Mouse (Mus musculus) right cerebral cortex, postnatal 10 days (tissue): ENCODE measurements around the gene Rpf2.

Source experiments
- DNase-seq, 2 experiments: peaks; one replicate each; pipeline ENCODE4 v3.0.0; 2021; ENCODE audit warnings: low spot score in 2 of 2

Gene Rpf2

GRCm38 (mm10) chr10:40246374-40247165 lies at the start of gene Rpf2:
TSS of gene Rpf2 (minus strand) at chr10:40247036.
- peak; percentile 92 for DNase-seq

DNA sequence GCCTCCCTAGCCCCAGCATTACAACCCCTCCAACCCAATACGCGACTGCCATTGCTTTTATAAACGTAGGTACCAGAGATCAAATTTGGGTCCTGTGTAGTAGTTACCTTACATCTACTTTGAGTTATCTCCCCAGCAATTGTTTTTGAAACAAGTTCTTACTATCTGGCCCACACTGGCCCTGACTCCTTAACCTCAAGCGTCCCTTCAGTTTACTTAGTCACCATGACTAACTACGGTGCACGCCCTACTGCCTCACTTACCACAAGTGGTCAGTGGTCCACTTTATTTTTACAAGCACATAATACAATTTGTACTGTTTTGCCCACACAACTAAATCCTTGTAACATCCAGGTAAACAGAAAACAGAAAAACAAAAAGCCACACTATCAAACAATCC lies 45.8 kb upstream of the Rpf2 start:
- no peak for DNase-seq

DNA sequence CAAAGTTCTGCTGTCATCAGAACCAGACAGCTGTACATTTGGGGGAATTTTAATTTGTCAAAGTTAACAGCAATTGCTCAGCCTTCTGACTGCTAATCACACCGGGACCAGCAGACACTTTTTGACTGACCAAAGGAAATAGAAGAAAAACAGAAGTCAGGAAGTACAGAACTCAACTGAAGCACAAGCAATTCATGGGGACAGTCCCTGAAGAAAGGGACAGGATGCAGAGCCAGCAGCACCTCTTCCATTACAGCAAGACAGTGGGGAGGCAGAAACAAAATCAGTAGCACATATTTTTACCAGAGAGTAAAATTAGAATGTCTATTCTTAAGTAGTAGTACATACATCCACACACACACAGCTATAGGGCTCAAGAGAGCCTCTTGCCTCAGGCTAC lies 39.9 kb upstream of the Rpf2 start:
- no peak for DNase-seq

- DNase-seq = no peak
Observed at GRCm38 (mm10) chr10:40285571-40285970, 38.7 kb upstream of the Rpf2 start.

DNA sequence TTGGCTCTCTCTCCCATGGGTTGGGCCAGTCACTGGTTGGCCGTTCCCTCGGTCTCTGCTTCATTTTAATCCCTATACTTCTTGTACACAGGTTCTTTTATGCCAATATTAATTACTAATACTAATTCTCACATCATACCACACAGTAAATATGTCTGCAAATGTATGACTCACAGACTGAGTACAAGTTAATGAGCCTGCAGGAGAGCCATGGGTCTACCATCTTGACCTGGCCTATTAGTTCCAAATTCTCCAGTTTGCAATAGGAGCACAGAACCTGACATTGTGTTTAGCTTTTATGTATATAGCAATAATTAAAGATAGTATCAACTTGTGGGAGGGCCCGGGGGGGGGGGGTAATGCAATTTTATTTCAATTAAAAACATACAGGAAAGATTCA lies 38.2 kb upstream of the Rpf2 start:
- DNase-seq = no peak

- DNase-seq = peak; percentile 54 to 77
Observed at GRCm38 (mm10) chr10:40284179-40284831, 37.5 kb upstream of the Rpf2 start.

- DNase-seq = peak in 1 of 2 experiments; percentile 45
Observed at GRCm38 (mm10) chr10:40283636-40284035, 36.8 kb upstream of the Rpf2 start.

- DNase-seq = no peak
Observed at GRCm38 (mm10) chr10:40281565-40281964, 34.7 kb upstream of the Rpf2 start.

GRCm38 (mm10) chr10:40278317-40278716 lies 31.5 kb upstream of the Rpf2 start:
- no peak for DNase-seq

DNA sequence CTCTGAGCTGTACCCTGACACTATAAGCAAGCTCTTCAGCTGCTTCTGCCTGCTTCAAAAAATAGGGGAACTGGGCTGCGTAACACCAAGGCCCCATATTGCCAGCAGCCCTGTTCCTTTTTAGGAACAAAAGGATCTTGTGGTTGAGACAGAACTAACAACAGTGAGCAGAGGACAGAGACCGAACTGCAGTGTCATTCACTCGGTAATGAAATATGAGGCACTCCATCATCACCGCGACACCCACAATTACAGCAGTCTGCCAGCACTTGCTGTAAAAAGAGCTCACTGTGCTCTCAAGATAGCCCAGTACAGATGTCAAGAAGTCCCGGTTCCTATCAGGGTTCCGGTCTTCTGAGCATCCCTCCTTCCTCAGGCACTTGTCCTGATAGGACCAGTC lies 29.2 kb upstream of the Rpf2 start:
- DNase-seq = no peak

DNA sequence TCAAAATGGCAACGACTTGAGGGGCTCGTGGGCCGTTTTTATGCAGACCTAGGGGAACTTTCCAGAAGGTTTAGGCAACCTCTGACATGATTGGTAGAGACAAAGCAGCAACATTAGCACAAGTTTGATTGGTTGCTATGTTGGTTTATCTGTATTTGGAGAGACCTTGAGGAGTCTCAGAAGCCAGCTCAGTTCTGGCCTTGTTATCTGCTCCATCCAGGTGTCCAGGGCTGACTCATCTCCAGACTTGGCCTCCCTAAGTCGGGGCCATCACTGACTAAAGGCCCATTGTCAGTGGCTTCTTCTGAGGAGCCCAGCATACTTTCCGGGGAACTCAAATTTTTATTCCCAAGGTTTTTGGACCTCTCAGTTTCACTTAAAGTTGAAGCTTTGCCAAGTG lies 27.1 kb upstream of the Rpf2 start:
- no peak for DNase-seq

GRCm38 (mm10) chr10:40271216-40271615 lies 24.4 kb upstream of the Rpf2 start:
- no peak for DNase-seq

DNA sequence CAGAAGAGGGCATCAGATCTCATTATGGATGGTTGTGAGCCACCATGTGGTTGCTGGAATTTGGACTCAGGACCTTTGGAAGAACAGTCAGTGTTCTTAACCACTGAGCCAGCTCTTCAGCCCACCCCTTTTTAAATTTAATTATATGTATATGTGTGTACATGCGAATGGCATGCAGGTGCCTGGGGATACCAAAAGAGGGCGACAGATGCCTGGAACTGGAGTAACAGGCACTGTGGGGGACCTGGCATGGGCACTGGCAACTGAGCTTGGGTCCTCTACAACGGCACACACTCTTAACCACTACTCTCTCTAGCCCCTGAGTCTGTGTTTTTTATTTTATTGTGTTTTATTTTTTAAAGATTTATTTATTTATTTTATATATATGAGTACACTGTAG lies 18.1 kb upstream of the Rpf2 start:
- no peak for DNase-seq

- DNase-seq = no peak
Observed at GRCm38 (mm10) chr10:40263691-40264090, 16.9 kb upstream of the Rpf2 start.

- no peak for DNase-seq
Observed at GRCm38 (mm10) chr10:40262200-40262599, 15.4 kb upstream of the Rpf2 start.

- no peak for DNase-seq
Observed at GRCm38 (mm10) chr10:40260305-40260704, 13.5 kb upstream of the Rpf2 start.

- no peak for DNase-seq
Observed at GRCm38 (mm10) chr10:40259542-40259941, 12.7 kb upstream of the Rpf2 start.

DNA sequence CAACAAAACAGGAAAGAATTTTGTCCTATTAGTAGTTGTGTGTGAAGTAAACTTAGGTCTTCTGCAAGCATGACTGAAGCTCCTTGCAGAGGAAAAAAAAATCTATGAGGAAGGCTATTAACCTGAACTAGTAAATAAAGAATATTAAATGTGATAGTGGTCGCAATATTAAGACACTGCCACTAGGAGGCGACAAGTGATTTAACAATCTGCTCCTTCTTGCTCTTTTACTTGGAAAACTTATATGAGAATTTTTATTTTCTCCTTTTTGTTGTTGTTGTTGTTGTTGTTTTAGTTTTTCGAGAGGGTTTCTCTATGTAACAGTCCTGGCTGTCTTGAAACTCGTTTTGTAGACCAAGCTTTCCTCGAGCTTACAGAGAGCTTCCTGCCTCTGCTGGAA lies 12.1 kb upstream of the Rpf2 start:
- peak in 1 of 2 experiments; percentile 50 for DNase-seq

- peak; percentile 81 to 84 for DNase-seq
Observed at GRCm38 (mm10) chr10:40258401-40258966, 11.6 kb upstream of the Rpf2 start.

DNA sequence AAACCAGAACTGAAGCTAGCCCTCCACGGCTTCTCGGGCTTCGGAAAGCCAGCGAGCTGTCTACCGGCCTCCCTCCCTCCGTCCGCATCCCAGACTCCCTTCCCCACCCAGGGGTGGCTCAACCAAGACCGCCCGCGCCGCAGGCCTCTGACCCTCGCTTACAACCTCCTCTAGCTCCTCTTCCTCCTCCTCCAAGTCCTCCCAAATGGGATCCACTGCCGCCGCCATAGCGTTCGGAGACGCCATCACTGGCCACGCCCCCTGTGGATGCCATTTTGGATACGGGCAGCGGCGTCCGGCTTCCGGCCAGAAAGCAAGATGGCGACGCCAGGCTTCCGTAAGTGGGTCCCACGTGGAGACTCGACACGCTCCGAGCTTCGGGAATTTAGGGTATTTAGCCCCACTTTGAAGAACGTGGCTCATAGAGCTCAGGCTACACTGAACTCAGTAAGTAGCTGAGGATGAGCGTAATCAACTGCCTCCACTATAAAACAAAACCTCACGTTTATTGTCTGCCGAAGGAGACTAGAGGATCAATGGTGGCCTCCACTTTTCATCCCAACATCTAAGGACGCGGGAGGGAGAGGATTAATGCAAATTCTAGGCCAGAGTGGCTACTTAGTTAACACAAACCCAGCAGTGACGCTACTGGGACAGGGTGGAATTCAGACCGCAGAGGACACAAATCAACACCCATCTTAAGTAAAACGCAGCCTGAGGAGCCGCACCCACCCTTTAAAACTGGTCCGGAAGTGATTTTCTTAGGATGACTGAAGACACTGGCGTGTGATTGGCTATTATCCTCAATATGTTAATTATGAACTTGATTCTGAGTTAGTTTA lies 10.8 kb upstream of the Rpf2 start, which contains the start of gene Gtf3c6:
Gtf3c6 (minus strand) TSS at position 695 of the 842 bp plus-strand sequence.
- DNase-seq = peak; percentile 97

- DNase-seq = peak; percentile 69 to 82
Observed at GRCm38 (mm10) chr10:40256716-40257115, 9.9 kb upstream of the Rpf2 start.

GRCm38 (mm10) chr10:40250969-40251368 lies 4.1 kb upstream of the Rpf2 start:
- DNase-seq = no peak
